Mouse (Mus musculus): ENCODE data around the gene Cfap36. TPM values are rescaled to one million over a fixed set of nuclear protein-coding genes. Genes with fewer than 3 reads are reported as not detected.

Gene Cfap36
- total RNA-seq, 2 experiments from 2014 or later = 119 to 123 TPM

DNA sequence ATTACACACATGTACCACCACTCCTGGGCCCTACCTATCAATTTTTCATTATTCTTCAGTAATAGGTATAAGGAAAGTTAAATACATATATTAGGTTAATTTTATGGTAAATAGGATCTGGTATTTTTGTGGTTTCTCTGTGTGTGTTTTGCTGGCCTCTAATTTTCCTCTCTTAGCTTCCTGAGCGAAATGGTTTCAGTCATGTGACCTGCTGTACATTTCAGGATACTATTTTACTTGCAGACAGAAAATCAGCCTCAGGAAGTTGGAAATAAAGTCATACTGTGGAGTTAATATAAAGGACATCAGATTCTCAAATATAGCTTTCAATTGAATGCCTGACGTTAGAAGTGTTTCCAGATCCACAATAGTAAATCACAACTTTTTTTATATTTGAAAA lies 58.2 kb downstream of the Cfap36 start:
- no peak for DNase-seq (ENCODE audit: low spot score in 2 of 2)

DNA sequence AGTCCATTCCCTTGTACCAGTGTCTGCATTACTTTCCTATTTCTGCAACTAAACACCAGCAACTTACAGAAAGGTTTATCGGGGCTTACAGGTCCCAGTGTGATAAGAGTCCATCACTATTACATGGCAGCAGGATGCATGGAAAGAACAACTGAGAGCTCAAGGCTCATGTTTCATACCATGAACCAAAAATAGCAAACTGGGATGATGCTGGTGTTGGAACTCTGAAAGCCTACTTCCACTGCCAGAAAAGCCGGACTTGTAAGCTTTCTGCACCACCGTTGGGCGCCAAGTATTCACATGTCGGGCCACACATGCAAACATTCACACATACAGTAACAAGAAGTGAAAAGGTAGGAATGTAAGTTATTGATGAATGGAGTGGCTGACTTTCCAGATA lies 65.5 kb downstream of the Cfap36 start:
- DNase-seq (ENCODE audit: low spot score in 2 of 2) = no peak

DNA sequence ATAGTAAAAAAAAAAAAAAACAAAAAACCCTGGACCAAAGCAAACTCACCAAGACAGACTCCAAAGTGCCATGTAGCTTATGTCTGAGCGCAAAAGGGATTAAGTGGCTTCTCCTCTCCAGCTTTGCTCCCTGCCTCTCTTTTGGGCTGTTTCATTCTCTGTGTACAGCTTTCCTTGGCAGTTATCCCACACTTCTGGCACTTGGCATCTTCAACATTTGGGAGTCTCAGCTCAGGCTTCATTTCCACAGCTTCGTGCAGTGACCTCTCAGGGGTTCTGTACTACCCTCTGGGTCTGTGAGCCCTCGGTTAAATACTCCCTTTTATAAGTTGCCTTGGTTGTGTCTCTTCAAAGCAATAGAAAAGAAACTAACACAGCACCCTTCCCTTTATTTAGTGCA lies 66.6 kb downstream of the Cfap36 start:
- peak; percentile 21 to 65 for DNase-seq (ENCODE audit: low spot score in 2 of 2)

DNA sequence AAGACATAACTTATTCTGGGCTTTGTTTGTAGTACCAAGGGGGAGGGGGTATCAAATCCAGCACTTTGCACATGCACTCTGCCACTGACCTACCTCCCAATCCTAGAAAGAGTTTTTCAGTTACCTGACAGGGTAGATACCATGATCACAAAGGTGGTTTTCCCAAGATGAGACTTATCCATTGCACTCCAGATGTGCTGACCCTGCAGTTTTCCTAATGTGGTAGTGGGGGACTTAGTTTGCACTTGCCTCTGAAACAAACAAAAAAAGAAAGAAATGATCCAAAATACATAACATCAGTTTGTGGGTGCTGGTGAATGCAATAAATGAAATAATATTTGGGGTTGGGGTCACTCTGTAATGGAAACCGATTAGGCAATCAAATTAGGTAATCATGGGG lies 67.9 kb downstream of the Cfap36 start:
- DNase-seq (ENCODE audit: low spot score in 2 of 2) = no peak

DNA sequence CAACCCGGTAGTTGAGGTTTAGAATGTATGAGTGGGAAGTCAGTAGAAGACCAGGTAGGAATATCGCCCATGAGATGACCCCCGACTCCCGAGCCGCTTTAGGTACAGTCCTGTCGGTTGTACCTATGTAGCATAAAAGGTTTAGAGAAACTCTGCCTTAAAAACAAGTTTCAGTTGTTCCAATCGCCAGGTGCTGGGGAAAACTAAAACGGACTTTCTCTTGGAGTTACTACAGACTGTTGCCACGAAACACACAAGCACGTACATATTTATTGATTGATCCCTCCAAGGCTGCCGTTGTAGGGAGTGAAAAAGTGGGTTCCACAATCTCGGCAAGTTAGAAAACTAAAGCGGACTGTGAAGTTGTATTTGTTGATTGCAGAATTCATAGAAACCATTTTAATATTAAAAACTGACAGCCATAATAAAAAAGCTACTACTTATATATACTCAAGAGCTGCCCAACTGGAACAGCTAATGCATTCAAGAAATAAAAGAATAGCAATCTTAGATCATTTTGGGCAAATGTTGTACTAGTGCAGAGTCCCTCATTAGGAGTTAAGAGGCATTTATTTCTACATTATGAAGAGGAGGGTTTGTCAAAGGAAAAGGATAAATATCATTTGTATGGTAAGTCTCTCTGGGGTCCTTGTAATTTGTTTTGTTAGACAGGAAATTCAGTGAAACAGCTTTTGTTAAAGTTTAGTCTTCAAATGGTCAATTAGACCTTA lies 73.3 kb downstream of the Cfap36 start:
- DNase-seq (ENCODE audit: low spot score in 2 of 2) = no peak

DNA sequence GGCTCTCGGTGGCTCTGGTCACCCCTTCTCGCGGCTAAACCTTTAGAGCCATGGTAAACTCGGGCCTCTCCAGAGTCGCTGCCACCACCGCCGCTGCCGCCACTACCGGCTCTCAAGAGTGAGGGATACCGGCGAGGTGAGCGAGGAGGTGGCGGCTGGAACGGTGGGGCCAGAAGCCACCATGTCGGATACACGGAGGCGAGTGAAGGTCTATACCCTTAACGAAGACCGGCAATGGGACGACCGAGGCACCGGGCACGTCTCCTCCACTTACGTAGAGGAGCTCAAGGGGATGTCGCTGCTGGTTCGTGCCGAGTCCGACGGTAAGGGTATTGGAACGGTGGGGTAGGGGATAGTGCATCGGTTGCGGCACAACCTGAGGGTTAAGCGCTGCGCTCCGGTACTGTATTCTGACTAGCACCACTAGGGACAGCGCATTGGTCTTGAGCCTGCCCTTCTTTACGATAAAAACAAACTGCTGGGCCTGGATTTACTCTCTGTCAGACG lies 74.0 kb downstream of the Cfap36 start:
- DNase-seq (ENCODE audit: low spot score in 2 of 2) = peak; percentile 53 to 58

DNA sequence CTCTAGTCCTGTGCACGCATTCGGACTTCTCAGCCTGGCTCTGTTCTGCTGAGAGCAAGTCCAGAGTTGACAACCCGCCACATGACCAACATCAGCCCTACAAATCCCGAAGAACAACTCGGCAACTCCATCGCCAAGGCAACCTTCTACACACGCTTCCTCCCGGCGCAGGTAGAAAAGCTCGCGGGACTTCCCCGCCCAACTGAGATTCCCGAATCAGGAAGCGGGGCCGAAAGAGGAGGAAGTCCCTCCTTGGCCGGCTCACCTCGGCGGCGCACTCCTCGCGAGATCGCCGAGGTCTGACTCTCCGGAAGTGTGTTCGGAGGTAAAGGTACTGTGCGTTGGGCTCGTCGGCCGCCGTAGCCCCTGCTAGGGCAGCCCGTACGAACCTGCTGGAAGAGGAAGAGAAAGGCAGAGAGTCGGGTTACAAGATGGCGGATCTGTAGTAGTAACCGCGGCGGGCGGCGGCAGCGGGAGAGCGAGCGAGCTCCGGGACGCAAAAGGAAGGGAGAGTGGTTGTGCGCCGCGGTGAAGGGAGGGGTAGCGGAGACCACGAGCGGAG lies 74.6 kb downstream of the Cfap36 start, which contains the start of gene Ppp4r3b:
TSS of gene Ppp4r3b (plus strand) at position 328 of the 562 bp plus-strand sequence.
- DNase-seq (ENCODE audit: low spot score in 2 of 2) = peak; percentile 94 to 98

DNA sequence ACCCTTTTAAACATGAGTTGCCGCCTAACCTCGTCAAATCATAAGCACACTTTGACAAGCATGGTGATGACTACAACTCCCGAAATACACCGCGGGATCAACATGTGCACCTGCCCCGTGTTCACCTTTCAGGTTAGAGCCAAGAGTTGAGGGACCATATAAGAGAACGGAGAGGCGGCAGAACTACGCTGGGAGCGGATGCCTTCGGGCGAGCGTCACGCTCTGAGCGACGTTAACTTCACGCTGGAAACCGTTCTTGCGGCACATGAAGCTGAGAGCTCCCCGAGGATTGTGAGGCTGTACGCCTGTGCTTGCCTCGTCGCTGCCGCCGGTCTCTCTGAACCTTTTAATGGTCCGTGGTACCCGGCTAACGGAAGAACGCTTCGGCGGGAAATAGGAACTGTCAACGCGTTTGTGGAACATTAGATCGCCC lies 75.2 kb downstream of the Cfap36 start:
- DNase-seq (ENCODE audit: low spot score in 2 of 2) = peak; percentile 64 to 71

Other genes starting within 250 kb of the Cfap36 start
- 10 to 100 TPM; 24.2 to 24.9 TPM for gene Pnpt1, start 116.7 kb downstream of the Cfap36 start, total RNA-seq (2021)
- gene Ppp4r3b, start 74.5 kb downstream of the Cfap36 start, total RNA-seq (2021) = 10 to 100 TPM; 49.7 to 55.3 TPM
- gene Ccdc88a, start 126.2 kb upstream of the Cfap36 start, total RNA-seq (2021) = 10 to 100 TPM; 72.8 to 76.6 TPM

Measured in layer of hippocampus, postnatal 14 days (tissue).